Mouse (Mus musculus) adrenal gland, adult 18-20 months (tissue): Measurements from ENCODE around the gene Minpp1. TPM values are rescaled to one million over a fixed set of nuclear protein-coding genes. Genes with fewer than 3 reads are reported as not detected.

Source experiments
- total RNA-seq, 2 experiments: library from RNA; stranded (reverse); gene quantifications; 1 replicate in 1 of 2; 2 replicates in 1 of 2; pipeline ENCODE4 v1.2.3; 2021

Minpp1 gene
- total RNA-seq, 2 experiments from 2014 or later = 27.9 to 38.8 TPM

Other genes with a start within 250 kb of the Minpp1 start
- gene Sgms1, start 96.1 kb upstream of the Minpp1 start, total RNA-seq = 10 to 100 TPM; 65.1 to 85.4 TPM
- 10 to 100 TPM; 57.3 to 98.9 TPM for gene Rpl9-ps6, start 19.2 kb upstream of the Minpp1 start, total RNA-seq
- gene Papss2, start 110.0 kb downstream of the Minpp1 start, total RNA-seq = 10 to 100 TPM; 13.1 to 15.5 TPM